In the genomic region with DNA sequence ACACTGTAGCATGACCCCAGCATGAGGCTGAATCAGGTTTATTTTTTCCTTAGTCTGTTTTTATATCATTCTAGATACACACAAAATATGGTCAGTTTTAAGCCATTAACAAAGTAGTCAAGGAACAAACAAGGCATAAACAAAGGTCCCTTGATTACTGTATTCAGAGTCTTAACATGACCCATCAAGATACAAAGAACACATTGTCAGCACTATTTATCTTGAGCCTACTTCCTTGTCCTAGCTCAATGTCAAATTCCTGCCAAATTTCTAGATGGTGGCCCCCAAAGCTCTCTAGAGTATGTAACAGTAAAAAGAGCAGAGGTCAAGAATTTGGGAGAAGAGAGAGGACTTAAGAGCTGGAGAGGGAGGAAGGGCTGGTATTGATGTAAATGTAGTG, we compare ENCODE assay signal across 17 mouse cellular contexts.
"Had no signal": no experiment of that assay in that cellular context is flagged by ENCODE, and none has a peak within 500 bp of the region (broad histone marks: within the 10 kb centered on the region; RNA-seq: fewer than 3 reads in every experiment).

No protein-coding gene starts in this region.

- ATAC-seq: liver, postnatal 0 days; lung, postnatal 0 days; midbrain, embryonic 13.5 days; midbrain, embryonic 15.5 days had no signal

- H3K27ac ChIP-seq: liver, embryonic 13.5 days; liver, embryonic 15.5 days; midbrain, embryonic 13.5 days; midbrain, embryonic 15.5 days; neural tube, embryonic 12.5 days; stomach, embryonic 15.5 days; stomach, postnatal 0 days had no signal

- H3K4me2 ChIP-seq: liver, embryonic 13.5 days; liver, embryonic 15.5 days; lung, embryonic 14.5 days; midbrain, embryonic 11.5 days; midbrain, embryonic 13.5 days; midbrain, embryonic 15.5 days; neural tube, embryonic 12.5 days; stomach, embryonic 15.5 days had no signal

- DNase-seq: liver, embryonic 13.5 days; liver, postnatal 0 days; lung, postnatal 14 days; lung, postnatal 4 days; right cerebral cortex, postnatal 14 days; thymus, adult 2 months; thymus, postnatal 36 days had no signal

- H3K36me3 ChIP-seq: liver, embryonic 13.5 days; liver, embryonic 15.5 days; midbrain, embryonic 13.5 days; midbrain, embryonic 15.5 days; neural tube, embryonic 12.5 days; stomach, embryonic 15.5 days had no signal

- H3K4me1 ChIP-seq: neural tube, embryonic 12.5 days had no signal

- H3K4me3 ChIP-seq: liver, embryonic 13.5 days; liver, embryonic 15.5 days; megakaryocyte, embryonic 14.5 days; midbrain, embryonic 13.5 days; midbrain, embryonic 15.5 days; neural tube, embryonic 12.5 days; stomach, embryonic 15.5 days had no signal

- H3K9me3 ChIP-seq: liver, embryonic 13.5 days; liver, embryonic 15.5 days; midbrain, embryonic 13.5 days; midbrain, embryonic 15.5 days; neural tube, embryonic 12.5 days; stomach, embryonic 15.5 days had no signal

- H3K27me3 ChIP-seq: liver, embryonic 13.5 days; liver, embryonic 15.5 days; megakaryocyte, embryonic 14.5 days; midbrain, embryonic 13.5 days; midbrain, embryonic 15.5 days; neural tube, embryonic 12.5 days; stomach, embryonic 15.5 days had no signal

- H3K9ac ChIP-seq: liver, embryonic 13.5 days; liver, embryonic 15.5 days; liver, postnatal 0 days; lung, embryonic 14.5 days; midbrain, embryonic 13.5 days; midbrain, embryonic 15.5 days; neural tube, embryonic 12.5 days; stomach, embryonic 15.5 days had no signal
